Mouse (Mus musculus): ENCODE results near the gene Irf2bp1. TPM values are rescaled to one million over a fixed set of nuclear protein-coding genes. Genes with fewer than 3 reads are reported as not detected.
A peak's percentile ranks its signal among the peaks of the same experiment; 100 is the strongest.

Gene Irf2bp1
- 18.1 and 21.1 TPM in 2 replicates for polyA plus RNA-seq (2012; rRNA removed)

- WGBS: 1% methylated on average over 88 of the region's 90 CpGs
- DNase-seq: peak; percentile 96
Measured at GRCm38 (mm10) chr7:19003902-19004630, at the start of gene Irf2bp1. Gene Irf2bp1 (plus strand): TSS chr7:19004044.

GRCm38 (mm10) chr7:18957569-18958383 is 46.1 kb upstream of the Irf2bp1 start:
- 6% methylated on average over 94 of the region's 107 CpGs for WGBS

More at GRCm38 (mm10) chr7:19003902-19004630, at the start of gene Irf2bp1:
- no peaks in the 10 kb centered on the region for H3K27me3 ChIP-seq (replicated peaks; ENCODE audit: control insufficient read depth, insufficient read depth, low read length)
- H3K36me3 ChIP-seq (ENCODE audit: control insufficient read depth, insufficient read depth, low read length): no peaks in the 10 kb centered on the region; the same call in 1 of the 2 replicates
- peaks cover 20% of the 10 kb centered on the region for H3K4me1 ChIP-seq (ENCODE audit: control insufficient read depth, insufficient read depth, low read length)
- TF ChIP-seq POLR2A (IDR thresholded peaks at IDR 0.05; ENCODE audit: low read depth, low read length): peak; percentile 62
- no peak for TF ChIP-seq CTCF (conservative IDR thresholded peaks at IDR 0.05; ENCODE audit: insufficient read depth, insufficient read length, low read depth, low read length)
- H3K27ac ChIP-seq (ENCODE audit: insufficient read depth, low read depth, low read length): peak within 1 kb of the TSS; percentile 95
- H3K4me3 ChIP-seq (ENCODE audit: insufficient read depth, low read depth, low read length): peak within 1 kb of the TSS; percentile 91

GRCm38 (mm10) chr7:18958384-18958766 is 45.5 kb upstream of the Irf2bp1 start:
- DNase-seq: peak; percentile 22
- 3% methylated on average over 21 of the region's 21 CpGs for WGBS
- Histone ChIP-seq H3K4me1 (ENCODE audit: control insufficient read depth, insufficient read depth, low read length) (no peaks in the 10 kb centered on the region), H3K27ac (ENCODE audit: insufficient read depth, low read depth, low read length) (no peak overlapping the region), H3K36me3 (ENCODE audit: control insufficient read depth, insufficient read depth, low read length) (no peaks in the 10 kb centered on the region), H3K4me3 (ENCODE audit: insufficient read depth, low read depth, low read length) (peak overlapping the region; percentile 67), H3K27me3 (replicated peaks; ENCODE audit: control insufficient read depth, insufficient read depth, low read length) (no peaks in the 10 kb centered on the region)
- TF ChIP-seq CTCF (conservative IDR thresholded peaks at IDR 0.05; ENCODE audit: insufficient read depth, insufficient read length, low read depth, low read length): no peak
- TF ChIP-seq POLR2A (IDR thresholded peaks at IDR 0.05; ENCODE audit: low read depth, low read length): no peak

More at GRCm38 (mm10) chr7:18957569-18958383, 46.1 kb upstream of the Irf2bp1 start:
- H3K4me3 ChIP-seq (ENCODE audit: insufficient read depth, low read depth, low read length): peak overlapping the region; percentile 67
- TF ChIP-seq CTCF (conservative IDR thresholded peaks at IDR 0.05; ENCODE audit: insufficient read depth, insufficient read length, low read depth, low read length) (no peak), POLR2A (IDR thresholded peaks at IDR 0.05; ENCODE audit: low read depth, low read length) (no peak)
- H3K27ac ChIP-seq (ENCODE audit: insufficient read depth, low read depth, low read length): no peak overlapping the region
- DNase-seq: peak; percentile 66
- H3K36me3 ChIP-seq (ENCODE audit: control insufficient read depth, insufficient read depth, low read length): no peaks in the 10 kb centered on the region
- no peaks in the 10 kb centered on the region for H3K4me1 ChIP-seq (ENCODE audit: control insufficient read depth, insufficient read depth, low read length)
- H3K27me3 ChIP-seq (replicated peaks; ENCODE audit: control insufficient read depth, insufficient read depth, low read length): no peaks in the 10 kb centered on the region

GRCm38 (mm10) chr7:18959446-18959845 is 44.4 kb upstream of the Irf2bp1 start:
- no peaks in the 10 kb centered on the region for H3K4me1 ChIP-seq (ENCODE audit: control insufficient read depth, insufficient read depth, low read length)
- WGBS: 54% methylated on average over 8 of the region's 8 CpGs
- TF ChIP-seq CTCF (conservative IDR thresholded peaks at IDR 0.05; ENCODE audit: insufficient read depth, insufficient read length, low read depth, low read length): no peak
- peak overlapping the region; percentile 44; the same call in 1 of the 2 replicates for H3K27ac ChIP-seq (ENCODE audit: insufficient read depth, low read depth, low read length)
- no peaks in the 10 kb centered on the region for H3K27me3 ChIP-seq (replicated peaks; ENCODE audit: control insufficient read depth, insufficient read depth, low read length)
- peak; percentile 77 for DNase-seq
- H3K4me3 ChIP-seq (ENCODE audit: insufficient read depth, low read depth, low read length): no peak overlapping the region
- H3K36me3 ChIP-seq (ENCODE audit: control insufficient read depth, insufficient read depth, low read length): no peaks in the 10 kb centered on the region

- 9% methylated on average over 17 of the region's 17 CpGs for WGBS
- H3K4me1 ChIP-seq (ENCODE audit: control insufficient read depth, insufficient read depth, low read length): no peaks in the 10 kb centered on the region
- H3K4me3 ChIP-seq (ENCODE audit: insufficient read depth, low read depth, low read length): no peak overlapping the region
- no peaks in the 10 kb centered on the region for H3K36me3 ChIP-seq (ENCODE audit: control insufficient read depth, insufficient read depth, low read length)
- H3K27ac ChIP-seq (ENCODE audit: insufficient read depth, low read depth, low read length): no peak overlapping the region
- TF ChIP-seq POLR2A (IDR thresholded peaks at IDR 0.05; ENCODE audit: low read depth, low read length) (no peak), CTCF (conservative IDR thresholded peaks at IDR 0.05; ENCODE audit: insufficient read depth, insufficient read length, low read depth, low read length) (no peak)
- no peak for DNase-seq
- H3K27me3 ChIP-seq (replicated peaks; ENCODE audit: control insufficient read depth, insufficient read depth, low read length): no peaks in the 10 kb centered on the region
Measured at GRCm38 (mm10) chr7:18962171-18962792, 41.6 kb upstream of the Irf2bp1 start.

GRCm38 (mm10) chr7:18962795-18963194 is 41.0 kb upstream of the Irf2bp1 start:
- H3K4me3 ChIP-seq (ENCODE audit: insufficient read depth, low read depth, low read length): no peak overlapping the region
- no peaks in the 10 kb centered on the region for H3K27me3 ChIP-seq (replicated peaks; ENCODE audit: control insufficient read depth, insufficient read depth, low read length)
- TF ChIP-seq CTCF (conservative IDR thresholded peaks at IDR 0.05; ENCODE audit: insufficient read depth, insufficient read length, low read depth, low read length) (no peak), POLR2A (IDR thresholded peaks at IDR 0.05; ENCODE audit: low read depth, low read length) (no peak)
- WGBS: 17% methylated on average over 20 of the region's 20 CpGs
- no peaks in the 10 kb centered on the region for H3K36me3 ChIP-seq (ENCODE audit: control insufficient read depth, insufficient read depth, low read length)
- no peaks in the 10 kb centered on the region for H3K4me1 ChIP-seq (ENCODE audit: control insufficient read depth, insufficient read depth, low read length)
- no peak overlapping the region for H3K27ac ChIP-seq (ENCODE audit: insufficient read depth, low read depth, low read length)
- DNase-seq: no peak

Measured in kidney, adult 2 months (tissue).